Mouse (Mus musculus) fibroblast of lung, adult 2 months (primary cell): ENCODE results near the gene D1Ertd622e.
"Not testable (repeated sequence)": the region's sequence is repeated elsewhere in the genome, so short reads cannot be mapped to it uniquely, and the experiment has no call there.

Experiments
- DNase-seq: peaks from one replicate; pipeline ENCODE4 v3.0.0-alpha.2; 2011; ENCODE audit warnings: low read depth

The D1Ertd622e gene

GRCm38 (mm10) chr1:97632545-97633256, 29.2 kb downstream of the D1Ertd622e start:
- no peak for DNase-seq

- DNase-seq: no peak
Measured at GRCm38 (mm10) chr1:97631843-97632470, 29.9 kb downstream of the D1Ertd622e start.

- DNase-seq: no peak
Measured at GRCm38 (mm10) chr1:97630146-97630545, 31.7 kb downstream of the D1Ertd622e start.

GRCm38 (mm10) chr1:97628859-97629258, 33.0 kb downstream of the D1Ertd622e start:
- no peak for DNase-seq

GRCm38 (mm10) chr1:97628016-97628415, 33.9 kb downstream of the D1Ertd622e start:
- no peak for DNase-seq

- no peak for DNase-seq
Measured at GRCm38 (mm10) chr1:97625427-97625826, 36.4 kb downstream of the D1Ertd622e start.

- DNase-seq: no peak
Measured at GRCm38 (mm10) chr1:97624386-97624785, 37.5 kb downstream of the D1Ertd622e start.

GRCm38 (mm10) chr1:97623214-97623856, 38.5 kb downstream of the D1Ertd622e start:
- no peak for DNase-seq

GRCm38 (mm10) chr1:97622574-97623208, 39.2 kb downstream of the D1Ertd622e start:
- DNase-seq: no peak

- DNase-seq: no peak
Measured at GRCm38 (mm10) chr1:97619621-97620320, 42.1 kb downstream of the D1Ertd622e start.

GRCm38 (mm10) chr1:97615525-97615924, 46.3 kb downstream of the D1Ertd622e start:
- DNase-seq: no peak

- DNase-seq: no peak
Measured at GRCm38 (mm10) chr1:97614531-97615462, 47.1 kb downstream of the D1Ertd622e start.

- no peak for DNase-seq
Measured at GRCm38 (mm10) chr1:97611747-97612146, 50.1 kb downstream of the D1Ertd622e start.

GRCm38 (mm10) chr1:97603361-97603760, 58.5 kb downstream of the D1Ertd622e start:
- no peak for DNase-seq

GRCm38 (mm10) chr1:97600371-97600770, 61.5 kb downstream of the D1Ertd622e start:
- no peak for DNase-seq

- DNase-seq: no peak
Measured at GRCm38 (mm10) chr1:97599101-97599500, 62.8 kb downstream of the D1Ertd622e start.

GRCm38 (mm10) chr1:97588561-97588960, 73.3 kb downstream of the D1Ertd622e start:
- DNase-seq: no peak

- no peak for DNase-seq
Measured at GRCm38 (mm10) chr1:97585106-97585505, 76.8 kb downstream of the D1Ertd622e start.

- no peak for DNase-seq
Measured at GRCm38 (mm10) chr1:97584171-97584570, 77.7 kb downstream of the D1Ertd622e start.

GRCm38 (mm10) chr1:97583085-97583484, 78.8 kb downstream of the D1Ertd622e start:
- no peak for DNase-seq

GRCm38 (mm10) chr1:97580680-97581079, 81.2 kb downstream of the D1Ertd622e start:
- not testable (repeated sequence) for DNase-seq
